Mouse (Mus musculus) heart, adult 2 months (tissue): Measurements from ENCODE around the gene Chn2.

Source experiments
- CTCF ChIP-seq: fragments of 200-600 bp; IDR thresholded peaks from 2 replicates; pipeline ENCODE4 v1.8.1; 2022; ENCODE audit warnings: antibody characterized with exemption, mild to moderate bottlenecking, moderate library complexity
- EP300 ChIP-seq: fragments of 200-500 bp; IDR thresholded peaks from 2 replicates; pipeline ENCODE4 v1.6.1; 2011; ENCODE audit warnings: low read depth, low read length, control low read depth; ENCODE audit not compliant: insufficient read depth

DNA sequence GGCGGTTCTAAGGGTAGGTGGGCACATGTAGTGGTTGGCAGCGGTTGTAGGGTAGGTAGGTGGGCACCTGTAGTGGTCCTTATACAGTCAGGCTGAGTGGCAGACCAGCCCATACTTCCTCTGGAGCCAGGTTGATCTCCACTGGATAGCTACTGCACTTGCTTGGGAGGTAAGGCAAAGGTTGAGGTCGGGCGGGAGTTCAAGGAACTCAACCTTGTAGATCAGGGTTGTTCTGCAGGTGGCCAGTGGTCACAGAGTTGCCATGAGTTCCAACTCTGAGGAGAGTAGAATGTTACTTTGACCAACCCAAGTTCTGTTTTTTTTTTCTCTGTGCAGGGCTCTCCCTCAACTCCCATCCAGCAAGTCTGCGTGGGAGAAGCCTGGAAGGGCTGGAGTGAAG, 289.4 kb downstream of the Chn2 start:
- TF ChIP-seq EP300 (no peak), CTCF (no peak)
